Mouse (Mus musculus) cortical plate, adult 2 months (tissue): ENCODE data around the gene Vmp1.

ENCODE experiments used
- CTCF ChIP-seq: fragments of 200-500 bp; IDR thresholded peaks from 2 replicates; pipeline ENCODE4 v1.5.1; 2011; ENCODE audit warnings: mild to moderate bottlenecking, control low read depth, low read length; ENCODE audit not compliant: insufficient read depth; ENCODE audit errors: extremely low read depth
- POLR2A ChIP-seq: fragments of 200-500 bp; IDR thresholded peaks from 2 replicates; pipeline ENCODE4 v1.6.1; 2011; ENCODE audit warnings: mild to moderate bottlenecking, low read length, control low read depth; ENCODE audit not compliant: insufficient read depth; ENCODE audit errors: extremely low read depth

GRCm38 (mm10) chr11:86591931-86592616 is 91.6 kb downstream of the Vmp1 start:
- no peak for TF ChIP-seq CTCF
- no peak for TF ChIP-seq POLR2A
